Mouse (Mus musculus): Measurements from ENCODE around the gene Ccdc73. TPM values are rescaled to one million over a fixed set of nuclear protein-coding genes. Genes with fewer than 3 reads are reported as not detected.
"Not testable (repeated sequence)": the region's sequence is repeated elsewhere in the genome, so short reads cannot be mapped to it uniquely, and the experiment has no call there.

The Ccdc73 gene
- polyA plus RNA-seq, 1 experiment from 2014 or later = 7.9 TPM

DNA sequence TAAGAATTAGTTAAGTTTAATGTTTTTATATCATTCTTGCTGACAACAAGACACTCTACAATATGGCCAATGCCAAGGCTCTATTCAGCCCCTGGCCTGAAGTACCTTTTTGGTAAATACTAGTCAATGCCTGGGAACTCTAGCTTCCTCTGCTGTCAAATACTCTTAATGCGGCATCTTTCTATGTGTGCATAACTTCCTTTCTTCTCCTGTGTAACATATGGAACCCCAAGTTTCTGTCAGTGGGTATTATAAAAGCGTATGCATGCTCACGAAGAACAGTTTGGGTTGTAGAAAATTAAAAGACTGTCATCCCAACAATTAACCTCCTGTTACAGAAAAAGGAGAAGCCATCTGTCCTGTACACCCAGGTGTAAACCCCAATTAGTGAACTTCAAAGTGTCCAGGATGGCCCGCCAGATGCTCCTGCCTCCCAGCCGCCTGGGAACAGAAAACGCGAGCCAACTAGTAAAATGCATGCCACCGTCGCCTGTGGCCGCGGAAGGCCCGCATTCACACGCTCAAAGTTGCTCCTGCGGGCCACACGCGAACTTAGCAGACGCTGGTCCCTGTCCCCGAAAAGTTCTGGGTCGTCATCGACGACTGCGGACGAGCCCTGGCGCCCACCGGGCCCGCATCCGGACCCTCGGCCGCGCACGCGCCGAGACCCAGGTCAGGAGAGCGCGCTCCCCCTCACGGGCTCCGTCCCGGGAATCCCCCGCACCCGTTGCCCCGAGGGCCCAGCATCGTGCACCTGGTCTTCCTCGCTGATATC is 148.8 kb downstream of the Ccdc73 start:
- Histone ChIP-seq H3K27me3 (replicated peaks) (no peaks in the 10 kb centered on the region), H3K36me3 (peaks cover 22% of the 10 kb centered on the region), H3K4me3 (replicated peaks) (peak overlapping the region; percentile 98), H3K27ac (replicated peaks) (peak overlapping the region; percentile 82), H3K4me1 (peaks cover 19% of the 10 kb centered on the region), H3K9ac (replicated peaks) (peak overlapping the region; percentile 83), H3K9me3 (replicated peaks) (no peaks in the 10 kb centered on the region), H3K4me2 (peak overlapping the region; percentile 67)
- WGBS = under 1% methylated on average over 42 of the region's 43 CpGs
- ATAC-seq (ENCODE audit: low FRiP score) = peak; percentile 90

DNA sequence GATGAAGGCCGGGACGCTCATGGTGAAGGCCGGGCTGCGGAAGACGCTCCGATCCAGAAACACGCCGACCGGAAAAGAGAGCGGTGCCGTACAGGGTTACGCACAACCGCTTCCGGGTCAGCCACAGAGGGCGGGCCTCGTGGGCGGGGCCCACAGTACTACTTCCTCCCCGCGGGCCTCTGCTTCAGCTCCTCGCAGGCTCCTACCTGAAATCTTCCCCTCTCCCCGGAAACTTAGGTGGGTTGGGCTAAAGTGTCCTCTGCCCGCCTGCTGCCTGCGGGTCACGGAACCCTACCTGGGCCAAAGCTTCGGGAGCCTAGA is 149.3 kb downstream of the Ccdc73 start, which contains the start of gene Eif3m:
Gene Eif3m (minus strand): TSS at position 114 of the 321 bp plus-strand sequence.
- Histone ChIP-seq H3K27ac (replicated peaks) (peak within 1 kb of the TSS; percentile 82), H3K4me3 (replicated peaks) (peak within 1 kb of the TSS; percentile 98), H3K9me3 (replicated peaks) (no peaks in the 10 kb centered on the region), H3K4me2 (peak within 1 kb of the TSS; percentile 67), H3K4me1 (peaks cover 19% of the 10 kb centered on the region), H3K36me3 (peaks cover 18% of the 10 kb centered on the region), H3K9ac (replicated peaks) (peak within 1 kb of the TSS; percentile 83), H3K27me3 (replicated peaks) (no peaks in the 10 kb centered on the region)
- peak; percentile 100 for ATAC-seq (ENCODE audit: low FRiP score)
- 1% methylated on average over 25 of the region's 25 CpGs for WGBS

DNA sequence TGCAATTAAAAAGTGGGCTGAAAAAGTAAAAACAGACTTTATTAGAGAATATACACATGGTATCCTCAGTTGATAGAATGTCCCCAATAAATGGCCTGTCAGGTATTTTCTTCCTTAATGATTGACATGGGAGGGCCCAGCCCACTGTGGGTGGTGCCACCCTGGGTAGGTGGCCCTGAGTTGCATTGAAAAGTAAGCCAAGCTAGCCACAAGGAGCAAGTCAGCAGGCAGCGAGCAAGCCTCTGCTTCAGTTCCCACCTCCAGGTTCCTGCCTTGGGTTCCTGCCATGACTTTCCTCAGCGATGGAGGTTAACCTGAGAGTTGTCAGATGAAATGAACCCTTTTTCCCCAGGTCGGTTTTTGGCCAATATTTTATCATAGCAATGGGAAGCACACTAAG is 150.2 kb downstream of the Ccdc73 start:
- H3K4me2 ChIP-seq = peak overlapping the region; percentile 67; the same call in 1 of the 2 replicates
- 86% methylated on average over 3 of the region's 3 CpGs for WGBS
- ATAC-seq (ENCODE audit: low FRiP score) = no peak
- H3K9ac ChIP-seq (replicated peaks) = no peak overlapping the region
- H3K27me3 ChIP-seq (replicated peaks) = no peaks in the 10 kb centered on the region
- no peak overlapping the region for H3K4me3 ChIP-seq (replicated peaks)
- H3K9me3 ChIP-seq (replicated peaks) = no peaks in the 10 kb centered on the region
- no peak overlapping the region for H3K27ac ChIP-seq (replicated peaks)
- H3K36me3 ChIP-seq = peaks cover 10% of the 10 kb centered on the region
- H3K4me1 ChIP-seq = peaks cover 19% of the 10 kb centered on the region

DNA sequence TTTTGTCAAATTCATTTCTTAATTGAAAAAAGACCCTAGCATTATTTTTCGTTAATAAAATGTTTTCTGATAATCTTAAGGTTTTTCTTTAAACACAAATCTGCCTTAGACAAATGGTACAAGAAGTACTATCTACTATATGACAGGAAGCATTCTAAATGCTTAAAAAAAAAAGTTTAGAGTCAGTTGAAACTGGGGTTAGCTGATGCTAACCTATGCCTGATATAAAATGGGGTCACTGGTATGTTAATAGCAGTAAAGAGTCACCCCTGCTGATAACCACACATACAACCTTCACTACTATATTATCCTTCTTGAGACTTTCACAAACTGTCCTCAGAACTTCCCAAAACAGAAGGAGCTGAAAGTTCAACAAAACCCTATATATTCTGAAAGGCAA is 151.9 kb downstream of the Ccdc73 start:
- Histone ChIP-seq H3K27me3 (replicated peaks) (no peaks in the 10 kb centered on the region), H3K36me3 (no peaks in the 10 kb centered on the region), H3K4me2 (no peak overlapping the region), H3K4me1 (peaks cover 19% of the 10 kb centered on the region), H3K9ac (replicated peaks) (no peak overlapping the region), H3K27ac (replicated peaks) (no peak overlapping the region), H3K4me3 (replicated peaks) (no peak overlapping the region), H3K9me3 (replicated peaks) (no peaks in the 10 kb centered on the region)
- 97% methylated on average over 1 of the region's 1 CpGs for WGBS
- no peak for ATAC-seq (ENCODE audit: low FRiP score)

DNA sequence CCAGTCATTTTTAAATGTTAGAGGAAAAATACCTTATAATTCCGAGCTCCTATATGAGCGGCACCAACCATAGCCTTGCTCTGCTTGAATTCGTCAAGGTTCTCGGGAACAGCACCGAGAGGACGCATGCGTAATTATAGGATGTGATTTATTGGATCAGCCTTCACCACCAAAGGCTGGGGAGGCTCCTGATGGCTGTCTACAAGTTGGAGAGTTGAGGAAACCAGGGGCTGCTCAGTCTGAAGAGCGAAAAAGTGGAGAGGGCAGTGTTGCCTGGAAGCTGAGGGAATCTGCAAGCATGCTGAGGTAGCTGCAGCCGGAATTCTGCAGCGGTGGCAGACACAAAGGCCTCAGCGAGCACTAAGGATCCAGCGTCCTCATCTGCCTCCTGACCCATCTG is 153.7 kb downstream of the Ccdc73 start:
- no peak for ATAC-seq (ENCODE audit: low FRiP score)
- no peaks in the 10 kb centered on the region for H3K36me3 ChIP-seq
- H3K4me3 ChIP-seq (replicated peaks) = no peak overlapping the region
- no peak overlapping the region for H3K27ac ChIP-seq (replicated peaks)
- no peak overlapping the region for H3K4me2 ChIP-seq
- H3K27me3 ChIP-seq (replicated peaks) = no peaks in the 10 kb centered on the region
- H3K4me1 ChIP-seq = peaks cover 8% of the 10 kb centered on the region
- H3K9ac ChIP-seq (replicated peaks) = no peak overlapping the region
- no peaks in the 10 kb centered on the region for H3K9me3 ChIP-seq (replicated peaks)
- 74% methylated on average over 12 of the region's 12 CpGs for WGBS

DNA sequence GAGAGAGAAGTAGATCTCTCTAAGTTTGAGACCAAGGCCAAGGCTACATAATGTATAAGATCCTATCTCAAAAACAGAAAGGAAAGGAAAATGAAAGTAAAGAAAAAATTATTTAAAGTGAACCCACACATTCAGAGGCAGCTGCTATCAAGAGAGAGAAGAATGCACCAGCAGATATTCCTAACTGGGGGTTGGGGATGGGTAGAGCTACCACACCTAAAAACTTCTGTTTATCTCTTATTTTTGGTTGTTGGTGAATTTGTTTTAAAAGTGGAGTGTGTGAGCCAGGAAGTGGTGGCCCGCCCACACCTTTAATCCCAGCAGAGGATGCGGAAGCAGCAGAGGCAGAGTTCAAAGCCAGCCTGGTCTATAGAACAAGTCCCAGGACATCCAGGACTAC is 154.2 kb downstream of the Ccdc73 start:
- no peak overlapping the region for H3K27ac ChIP-seq (replicated peaks)
- no peak overlapping the region for H3K4me3 ChIP-seq (replicated peaks)
- no peaks in the 10 kb centered on the region for H3K9me3 ChIP-seq (replicated peaks)
- H3K4me1 ChIP-seq = peaks cover 8% of the 10 kb centered on the region
- no peak overlapping the region for H3K4me2 ChIP-seq
- no peak overlapping the region for H3K9ac ChIP-seq (replicated peaks)
- H3K27me3 ChIP-seq (replicated peaks) = no peaks in the 10 kb centered on the region
- no peaks in the 10 kb centered on the region for H3K36me3 ChIP-seq
- no peak for ATAC-seq (ENCODE audit: low FRiP score)
- 99% methylated on average over 2 of the region's 2 CpGs for WGBS

DNA sequence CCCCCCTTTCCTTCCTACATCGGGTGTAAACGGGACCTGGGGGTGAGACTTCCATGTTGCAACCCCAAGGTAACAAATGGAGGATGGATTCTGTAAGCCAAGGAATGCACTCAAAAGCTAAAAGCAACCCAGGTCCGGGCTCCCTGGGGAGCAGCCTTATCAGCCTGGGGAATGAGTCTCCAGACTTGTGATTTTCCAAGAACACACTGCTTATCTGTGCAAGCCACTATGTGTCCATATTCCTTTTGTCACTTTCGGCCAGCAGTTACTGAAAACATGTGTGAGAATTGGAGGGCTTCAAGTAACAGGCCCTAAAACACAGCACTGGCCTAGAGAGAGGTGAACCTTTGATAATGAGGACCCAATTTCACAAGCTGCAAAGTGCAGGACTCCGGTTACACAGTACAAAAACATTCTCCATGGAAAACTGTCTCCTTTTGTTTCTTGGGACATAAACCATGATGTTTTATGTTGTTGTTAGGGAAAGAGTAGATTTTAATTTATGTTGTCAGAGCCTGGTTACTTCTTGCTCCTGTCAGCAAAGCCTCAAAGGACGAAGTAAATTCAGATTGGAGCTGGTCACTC is 155.5 kb downstream of the Ccdc73 start:
- H3K27me3 ChIP-seq (replicated peaks) = no peaks in the 10 kb centered on the region
- no peak overlapping the region for H3K4me2 ChIP-seq
- H3K9me3 ChIP-seq (replicated peaks) = no peaks in the 10 kb centered on the region
- H3K4me3 ChIP-seq (replicated peaks) = no peak overlapping the region
- H3K4me1 ChIP-seq = no peaks in the 10 kb centered on the region
- no peaks in the 10 kb centered on the region for H3K36me3 ChIP-seq
- 70% methylated on average over 6 of the region's 6 CpGs for WGBS
- no peak overlapping the region for H3K27ac ChIP-seq (replicated peaks)
- ATAC-seq (ENCODE audit: low FRiP score) = no peak
- no peak overlapping the region for H3K9ac ChIP-seq (replicated peaks)

DNA sequence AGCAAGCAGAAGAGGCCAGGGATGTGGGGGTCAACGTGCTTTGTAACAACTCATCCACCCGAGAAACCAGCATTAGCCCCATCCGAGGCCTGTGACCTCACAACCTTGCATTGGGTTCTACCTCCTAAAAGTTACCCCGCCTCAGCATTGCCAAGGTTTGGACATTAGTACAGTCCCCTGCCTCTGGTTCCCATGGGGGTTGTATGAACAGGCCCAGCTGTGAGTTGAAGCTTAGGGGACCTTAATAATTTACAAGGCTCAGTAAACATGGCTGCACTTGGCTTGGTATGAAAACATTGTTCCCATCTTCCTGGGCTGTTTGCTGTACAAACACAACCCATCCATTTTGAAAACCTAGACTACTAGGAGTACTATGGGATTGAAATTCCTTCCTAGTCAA is 156.2 kb downstream of the Ccdc73 start:
- no peaks in the 10 kb centered on the region for H3K27me3 ChIP-seq (replicated peaks)
- no peak overlapping the region for H3K27ac ChIP-seq (replicated peaks)
- H3K9ac ChIP-seq (replicated peaks) = no peak overlapping the region
- no peak for ATAC-seq (ENCODE audit: low FRiP score)
- no peaks in the 10 kb centered on the region for H3K9me3 ChIP-seq (replicated peaks)
- no peak overlapping the region for H3K4me3 ChIP-seq (replicated peaks)
- no peaks in the 10 kb centered on the region for H3K36me3 ChIP-seq
- 79% methylated on average over 4 of the region's 4 CpGs for WGBS
- H3K4me2 ChIP-seq = no peak overlapping the region
- H3K4me1 ChIP-seq = no peaks in the 10 kb centered on the region

DNA sequence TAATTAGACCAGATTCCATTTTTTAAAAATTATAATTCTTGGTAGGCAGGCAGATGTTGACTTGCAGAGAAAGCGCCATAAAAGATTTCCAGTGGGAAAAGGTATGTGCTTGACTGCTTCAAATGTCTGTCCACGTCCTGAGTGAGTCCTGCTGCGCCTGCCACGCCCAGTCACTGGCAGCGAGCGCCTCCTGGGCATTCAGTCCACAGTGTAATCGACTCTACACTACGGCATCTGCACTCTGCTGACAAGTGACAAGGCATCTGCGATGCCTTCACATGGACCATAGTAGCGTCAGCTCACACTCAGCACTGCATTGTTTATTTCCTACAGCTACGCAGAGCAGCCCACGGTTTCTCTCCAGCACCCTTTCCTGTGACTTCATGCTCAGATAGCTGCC is 158.0 kb downstream of the Ccdc73 start:
- H3K4me1 ChIP-seq; H3K27ac ChIP-seq (replicated peaks); H3K9ac ChIP-seq (replicated peaks); H3K9me3 ChIP-seq (replicated peaks); H3K4me3 ChIP-seq (replicated peaks); ATAC-seq (ENCODE audit: low FRiP score); H3K36me3 ChIP-seq; H3K27me3 ChIP-seq (replicated peaks); H3K4me2 ChIP-seq: not testable (repeated sequence)
- WGBS = 84% methylated on average over 12 of the region's 12 CpGs

DNA sequence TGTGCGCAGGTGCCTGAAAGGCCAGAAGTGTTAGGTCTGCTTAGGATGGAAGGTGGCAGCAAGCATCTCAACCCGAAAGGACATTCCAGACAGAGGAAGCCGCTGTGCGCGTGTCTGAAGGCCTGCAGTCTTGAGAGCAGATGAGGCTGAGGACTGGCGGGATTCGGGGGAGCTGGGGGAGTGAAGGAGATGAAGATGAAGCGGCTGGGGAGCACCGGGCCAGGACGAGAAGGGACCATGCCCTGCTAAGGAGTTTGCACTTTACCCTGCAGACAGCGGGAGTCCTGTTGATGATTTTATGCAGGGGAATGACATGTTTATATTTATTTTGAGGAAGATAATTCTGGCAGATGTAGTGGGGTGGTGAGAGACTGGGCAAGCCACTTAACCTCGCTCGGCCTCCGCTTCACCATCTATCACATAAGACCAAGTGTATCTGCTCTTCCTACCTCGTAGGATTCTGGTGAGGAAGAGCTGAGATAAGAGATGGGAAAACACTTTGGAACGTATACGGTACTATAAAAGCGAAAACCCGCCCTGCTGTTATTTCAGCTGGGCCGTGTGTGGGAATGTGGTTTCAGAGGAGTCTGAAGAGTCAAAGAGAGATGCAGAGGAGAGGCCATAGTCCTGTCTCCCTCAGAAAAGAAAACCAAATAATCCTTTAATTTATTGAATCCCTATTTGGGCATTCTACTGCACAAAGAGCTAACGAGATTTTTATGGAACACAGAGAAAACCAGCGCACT is 159.5 kb downstream of the Ccdc73 start:
- Histone ChIP-seq H3K4me1 (no peaks in the 10 kb centered on the region), H3K27me3 (replicated peaks) (no peaks in the 10 kb centered on the region), H3K9me3 (replicated peaks) (no peaks in the 10 kb centered on the region), H3K36me3 (no peaks in the 10 kb centered on the region), H3K4me3 (replicated peaks) (no peak overlapping the region), H3K4me2 (no peak overlapping the region), H3K27ac (replicated peaks) (no peak overlapping the region), H3K9ac (replicated peaks) (no peak overlapping the region)
- ATAC-seq (ENCODE audit: low FRiP score) = no peak
- 80% methylated on average over 22 of the region's 22 CpGs for WGBS

DNA sequence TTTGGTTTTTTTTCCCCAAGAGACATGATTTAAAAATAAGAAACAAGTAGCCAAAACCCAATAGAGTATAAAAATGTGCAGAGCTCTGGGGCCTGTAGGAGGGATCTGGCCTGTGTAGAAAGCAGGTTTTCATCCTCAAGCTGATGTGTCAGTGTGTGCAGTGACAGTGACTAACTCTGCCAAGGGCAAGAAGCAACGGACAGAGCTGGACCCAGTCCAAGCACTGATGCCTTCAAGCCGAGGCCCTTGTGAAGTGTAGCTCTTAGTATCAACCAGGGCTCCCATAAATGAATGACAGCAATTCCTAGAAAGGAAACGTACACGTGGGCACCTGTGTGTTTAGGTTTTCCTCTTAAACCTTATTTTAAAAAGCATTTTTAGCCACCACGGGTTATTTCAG is 161.2 kb downstream of the Ccdc73 start:
- Histone ChIP-seq H3K9ac (replicated peaks) (no peak overlapping the region), H3K9me3 (replicated peaks) (no peaks in the 10 kb centered on the region), H3K4me1 (no peaks in the 10 kb centered on the region), H3K36me3 (no peaks in the 10 kb centered on the region), H3K27me3 (replicated peaks) (no peaks in the 10 kb centered on the region), H3K4me3 (replicated peaks) (no peak overlapping the region), H3K4me2 (no peak overlapping the region), H3K27ac (replicated peaks) (no peak overlapping the region)
- ATAC-seq (ENCODE audit: low FRiP score) = no peak
- 73% methylated on average over 5 of the region's 5 CpGs for WGBS

DNA sequence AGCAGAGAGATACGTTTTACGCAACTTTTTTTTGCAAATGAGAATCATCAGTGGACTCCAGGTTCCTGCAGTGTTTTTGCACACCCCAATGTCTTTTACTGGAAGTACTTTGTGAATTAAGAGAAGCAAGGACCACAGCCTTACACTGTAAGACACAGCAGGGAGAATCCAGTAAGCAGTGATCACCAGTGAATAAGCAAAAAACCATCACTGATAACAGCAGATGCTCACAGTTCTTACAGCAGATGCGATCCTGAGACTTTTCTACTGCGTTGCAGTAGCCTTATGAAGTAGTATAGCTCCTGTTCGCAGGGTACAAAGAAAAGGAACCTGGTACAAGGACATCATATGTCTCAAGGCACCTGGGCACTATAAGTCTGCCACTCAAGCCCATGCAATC is 162.9 kb downstream of the Ccdc73 start:
- H3K9me3 ChIP-seq (replicated peaks) = no peaks in the 10 kb centered on the region
- no peak overlapping the region for H3K9ac ChIP-seq (replicated peaks)
- WGBS = 95% methylated on average over 5 of the region's 5 CpGs
- H3K36me3 ChIP-seq = no peaks in the 10 kb centered on the region
- H3K4me3 ChIP-seq (replicated peaks) = no peak overlapping the region
- no peak overlapping the region for H3K27ac ChIP-seq (replicated peaks)
- no peak for ATAC-seq (ENCODE audit: low FRiP score)
- peaks cover under 1% of the 10 kb centered on the region; the same call in 1 of the 2 replicates for H3K4me1 ChIP-seq
- no peak overlapping the region for H3K4me2 ChIP-seq
- no peaks in the 10 kb centered on the region for H3K27me3 ChIP-seq (replicated peaks)
